Mouse (Mus musculus) heart, adult 2 months (tissue): ENCODE measurements around the gene Commd8.

Experiments
- CTCF ChIP-seq: fragments of 200-600 bp; IDR thresholded peaks from 2 replicates; pipeline ENCODE4 v1.8.1; 2022; ENCODE audit warnings: antibody characterized with exemption, mild to moderate bottlenecking, moderate library complexity
- POLR2A ChIP-seq: fragments of 200-500 bp; IDR thresholded peaks from 2 replicates; pipeline ENCODE4 v1.6.1; 2011; ENCODE audit warnings: mild to moderate bottlenecking, low read depth, low read length, control low read depth; ENCODE audit not compliant: insufficient read depth

DNA sequence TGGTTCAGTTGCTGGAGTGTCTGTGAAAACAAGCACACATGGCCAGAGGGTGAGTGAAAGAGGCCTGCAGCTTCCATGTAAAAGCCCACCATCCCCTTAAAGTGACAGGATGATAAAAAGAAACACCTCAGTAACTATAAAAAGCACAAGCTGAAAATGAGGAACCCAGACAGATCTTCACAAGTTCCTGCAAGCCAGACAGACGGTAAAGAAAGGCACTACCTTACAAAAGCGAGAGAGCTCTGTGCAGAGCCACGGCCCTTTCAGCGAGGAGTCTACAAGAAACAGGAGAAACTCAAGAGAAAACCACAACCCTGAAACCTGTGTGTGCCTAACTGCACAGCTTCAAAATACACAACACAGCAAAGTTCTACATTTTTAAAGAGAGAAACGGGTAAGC, 5.1 kb downstream of the Commd8 start:
- no peak for TF ChIP-seq POLR2A
- no peak for TF ChIP-seq CTCF
